Mouse (Mus musculus) neural tube, embryonic 11.5 days (tissue): ENCODE results near the gene Hfe2. TPM values are rescaled to one million over a fixed set of nuclear protein-coding genes. Genes with fewer than 3 reads are reported as not detected.
"Not testable (repeated sequence)": the region's sequence is repeated elsewhere in the genome, so short reads cannot be mapped to it uniquely, and the experiment has no call there.

Experiments
- ATAC-seq: fragments of 200-750 bp; cut with Nextera tagmentation; 2 replicates; pipeline ENCODE4 v1.8.0; 2017; ENCODE audit warnings: moderate number of reproducible peaks, mild to moderate bottlenecking, moderate TSS enrichment, moderate library complexity; ENCODE audit not compliant: insufficient read depth, low FRiP score, low TSS enrichment
- DNase-seq: peaks from one replicate; pipeline ENCODE4 v3.0.0-alpha.2; 2015; ENCODE audit warnings: low spot score
- H3K27ac ChIP-seq: fragments of 300-500 bp; sonication (generic); 2 replicates; pipeline ENCODE4 v1.5.1; 2014; ENCODE audit warnings: low read depth, mild to moderate bottlenecking, low read length
- H3K27me3 ChIP-seq: fragments of 300-500 bp; sonication (generic); 2 replicates; pipeline ENCODE4 v1.6.1; 2014; ENCODE audit warnings: mild to moderate bottlenecking, low read length, mixed read lengths; ENCODE audit not compliant: control insufficient read depth, insufficient read depth
- H3K36me3 ChIP-seq: fragments of 300-500 bp; sonication (generic); 2 replicates; pipeline ENCODE4 v1.6.1; 2014; ENCODE audit warnings: mild to moderate bottlenecking, low read length, moderate library complexity, mixed read lengths; ENCODE audit not compliant: control insufficient read depth, insufficient read depth
- H3K4me1 ChIP-seq: fragments of 300-500 bp; sonication (generic); 2 replicates; pipeline ENCODE4 v1.6.1; 2014; ENCODE audit warnings: low read length, mixed read lengths; ENCODE audit not compliant: control insufficient read depth, insufficient read depth
- H3K4me2 ChIP-seq: fragments of 300-500 bp; sonication (generic); 2 replicates; pipeline ENCODE4 v1.6.1; 2014; ENCODE audit warnings: low read depth, mild to moderate bottlenecking, moderate library complexity
- H3K4me3 ChIP-seq: fragments of 300-500 bp; sonication (generic); 2 replicates; pipeline ENCODE4 v1.5.1; 2014; ENCODE audit warnings: low read depth, low read length
- H3K9ac ChIP-seq: fragments of 300-500 bp; sonication (generic); 2 replicates; pipeline ENCODE4 v1.6.1; 2014; ENCODE audit warnings: mild to moderate bottlenecking, low read length
- H3K9me3 ChIP-seq: fragments of 300-500 bp; sonication (generic); 2 replicates; pipeline ENCODE4 v1.6.1; 2016; ENCODE audit warnings: low read length; ENCODE audit not compliant: control insufficient read depth
- WGBS: fragments of 180-500 bp; shearing (Covaris S2); extraction: QIAGEN DNeasy Blood & Tissue Kit; methylation state at CpG from one replicate; pipeline ENCODE4 v1.1.7; 2014; 5-methylcytosine and 5-hydroxymethylcytosine counted together
- polyA plus RNA-seq: library from polyadenylated mRNA; unstranded; fragments of >200 nt; fragmentation: Nextera tagmentation; extraction: Ambion mirVana; gene quantifications from 2 replicates; pipeline ENCODE4 v1.2.1, GENCODE M21; 2014

Hfe2 gene
- polyA plus RNA-seq, 1 experiment from 2014 or later: 3.6 TPM

GRCm38 (mm10) chr3:96484921-96485320, 40.1 kb upstream of the Hfe2 start:
- no peak overlapping the region for H3K27ac ChIP-seq
- H3K9ac ChIP-seq: no peak overlapping the region
- 74% methylated on average over 4 of the region's 4 CpGs for WGBS
- H3K36me3 ChIP-seq: no peaks in the 10 kb centered on the region
- H3K4me3 ChIP-seq: no peak overlapping the region
- H3K27me3 ChIP-seq: no peaks in the 10 kb centered on the region
- H3K4me2 ChIP-seq: no peak overlapping the region
- DNase-seq (no peak), ATAC-seq (no peak)
- no peaks in the 10 kb centered on the region for H3K9me3 ChIP-seq
- no peaks in the 10 kb centered on the region; the same call in 1 of the 2 replicates for H3K4me1 ChIP-seq

- no peak for DNase-seq
- Histone ChIP-seq H3K4me2 (0 out of 2 replicates have a peak overlapping the region, but pooled peaks have one; percentile 7), H3K4me3 (no peak overlapping the region), H3K4me1 (no peaks in the 10 kb centered on the region; the same call in 1 of the 2 replicates), H3K36me3 (no peaks in the 10 kb centered on the region), H3K9me3 (no peaks in the 10 kb centered on the region), H3K9ac (no peak overlapping the region), H3K27me3 (no peaks in the 10 kb centered on the region), H3K27ac (no peak overlapping the region)
- no peak for ATAC-seq
- WGBS: 84% methylated on average over 2 of the region's 2 CpGs
These were observed 39.6 kb upstream of the Hfe2 start for GRCm38 (mm10) chr3:96485361-96485760.

- not testable (repeated sequence) for H3K9ac ChIP-seq, H3K27me3 ChIP-seq, H3K4me1 ChIP-seq, H3K4me2 ChIP-seq, H3K9me3 ChIP-seq, H3K27ac ChIP-seq, H3K36me3 ChIP-seq, H3K4me3 ChIP-seq, DNase-seq
- WGBS: 0% methylated on average over 3 of the region's 34 CpGs
- peak; percentile 58 for ATAC-seq
These were observed 38.7 kb upstream of the Hfe2 start for GRCm38 (mm10) chr3:96486064-96486827.

GRCm38 (mm10) chr3:96486828-96487559, 38.0 kb upstream of the Hfe2 start:
- H3K27me3 ChIP-seq, H3K9me3 ChIP-seq, DNase-seq, H3K4me1 ChIP-seq, H3K27ac ChIP-seq, H3K9ac ChIP-seq, H3K36me3 ChIP-seq: not testable (repeated sequence)
- WGBS: 15% methylated on average over 5 of the region's 38 CpGs
- H3K4me3 ChIP-seq: 0 out of 2 replicates have a peak overlapping the region, but pooled peaks have one; percentile 18
- H3K4me2 ChIP-seq: peak overlapping the region; percentile 37
- ATAC-seq: peak; percentile 83

DNA sequence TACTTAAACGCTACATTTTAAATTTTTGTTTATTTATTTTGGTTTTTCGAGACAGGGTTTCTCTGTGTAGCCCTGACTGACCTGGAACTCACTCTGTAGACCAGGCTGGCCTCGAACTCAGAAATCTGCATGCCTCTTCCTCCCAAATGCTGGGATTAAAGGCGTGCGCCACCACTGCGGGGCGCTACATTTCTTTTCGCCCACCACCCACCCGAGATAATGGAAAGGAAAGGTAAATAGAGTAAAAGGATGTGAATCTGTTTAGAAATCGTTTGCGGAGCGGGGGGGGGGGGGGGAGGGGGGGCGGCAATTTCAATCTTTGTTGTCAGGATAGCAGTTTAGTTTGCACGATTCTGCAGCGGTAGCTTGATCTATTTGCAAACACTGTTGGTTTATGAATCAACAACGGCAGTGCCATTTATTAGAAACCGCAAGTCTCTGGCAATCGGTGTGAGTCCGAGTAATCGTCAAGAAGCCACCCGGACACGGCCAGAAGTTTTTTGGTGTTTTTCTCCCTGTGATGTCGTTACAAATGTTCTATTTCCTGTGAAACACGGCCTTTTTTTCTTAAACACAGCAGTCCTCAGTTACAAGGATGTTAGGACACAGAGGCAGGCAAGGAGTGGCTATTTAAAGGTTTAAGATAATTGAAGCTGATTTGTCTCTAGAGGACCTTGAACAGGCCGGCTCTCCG, 37.2 kb upstream of the Hfe2 start:
- DNase-seq (peak; percentile 63), ATAC-seq (no peak)
- WGBS: 4% methylated on average over 26 of the region's 26 CpGs
- peak overlapping the region; percentile 48 for H3K4me2 ChIP-seq
- H3K27ac ChIP-seq: peak overlapping the region; percentile 75
- H3K4me1 ChIP-seq: no peaks in the 10 kb centered on the region; the same call in 1 of the 2 replicates
- no peaks in the 10 kb centered on the region for H3K27me3 ChIP-seq
- peak overlapping the region; percentile 26 for H3K4me3 ChIP-seq
- no peaks in the 10 kb centered on the region for H3K36me3 ChIP-seq
- H3K9ac ChIP-seq: 0 out of 2 replicates have a peak overlapping the region, but pooled peaks have one; percentile 22
- H3K9me3 ChIP-seq: no peaks in the 10 kb centered on the region

GRCm38 (mm10) chr3:96488290-96488906, 36.6 kb upstream of the Hfe2 start:
- 0 out of 2 replicates have a peak overlapping the region, but pooled peaks have one; percentile 22 for H3K9ac ChIP-seq
- ATAC-seq: peak; percentile 83

DNA sequence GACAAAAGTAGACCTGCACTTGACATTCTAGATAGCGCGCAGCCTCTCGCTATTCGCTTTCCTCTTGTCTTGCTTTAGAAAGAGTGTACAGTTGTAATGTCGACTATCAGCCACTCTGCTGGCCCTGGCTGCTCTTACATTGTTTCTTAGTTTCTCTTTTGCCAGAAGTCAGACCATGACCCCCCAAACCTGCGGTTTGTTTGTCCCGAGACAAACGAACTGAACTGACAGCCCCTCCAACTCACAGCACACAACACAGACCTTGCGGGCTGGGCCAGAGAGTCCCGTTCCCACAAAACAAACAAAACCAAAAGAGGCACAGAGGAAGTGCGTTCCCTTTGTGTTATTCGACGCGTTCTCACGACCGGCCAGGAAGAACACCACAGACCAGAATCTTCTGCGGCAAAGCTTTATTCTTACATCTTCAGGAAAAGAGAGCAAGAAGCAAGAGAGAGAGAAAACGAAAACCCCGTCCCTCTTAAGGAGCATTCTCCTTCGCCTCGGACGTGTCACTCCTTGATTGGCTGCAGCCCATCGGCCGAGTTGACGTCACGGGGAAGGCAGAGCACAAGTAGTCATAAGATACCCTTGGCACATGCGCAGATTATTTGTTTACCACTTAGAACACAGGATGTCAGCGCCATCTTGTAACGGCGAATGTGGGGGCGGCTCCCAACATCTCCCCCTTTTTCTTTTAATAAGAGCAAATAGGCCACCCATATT, 35.9 kb upstream of the Hfe2 start:
- H3K27me3 ChIP-seq, DNase-seq, H3K4me1 ChIP-seq, H3K9ac ChIP-seq, H3K36me3 ChIP-seq, H3K4me2 ChIP-seq, H3K4me3 ChIP-seq, H3K9me3 ChIP-seq: not testable (repeated sequence)
- 0% methylated on average over 9 of the region's 31 CpGs for WGBS
- peak; percentile 62 for ATAC-seq
- H3K27ac ChIP-seq: 0 out of 2 replicates have a peak overlapping the region, but pooled peaks have one; percentile 53

More at GRCm38 (mm10) chr3:96488290-96488906, 36.6 kb upstream of the Hfe2 start:
- H3K27ac ChIP-seq: peak overlapping the region; percentile 75
- H3K4me1 ChIP-seq, DNase-seq, H3K27me3 ChIP-seq, H3K9me3 ChIP-seq, H3K36me3 ChIP-seq: not testable (repeated sequence)
- peak overlapping the region; percentile 26 for H3K4me3 ChIP-seq
- peak overlapping the region; percentile 48 for H3K4me2 ChIP-seq
- WGBS: no CpG with 5 or more reads among the region's 55 CpGs

GRCm38 (mm10) chr3:96489636-96490035, 35.3 kb upstream of the Hfe2 start:
- not testable (repeated sequence) for H3K4me3 ChIP-seq, H3K36me3 ChIP-seq, ATAC-seq, DNase-seq, H3K9ac ChIP-seq, H3K4me2 ChIP-seq, H3K27me3 ChIP-seq, H3K9me3 ChIP-seq, H3K4me1 ChIP-seq
- H3K27ac ChIP-seq: 0 out of 2 replicates have a peak overlapping the region, but pooled peaks have one; percentile 34
- 74% methylated on average over 5 of the region's 8 CpGs for WGBS
